11 mouse cellular contexts compared by ENCODE assay signal in the genomic region with DNA sequence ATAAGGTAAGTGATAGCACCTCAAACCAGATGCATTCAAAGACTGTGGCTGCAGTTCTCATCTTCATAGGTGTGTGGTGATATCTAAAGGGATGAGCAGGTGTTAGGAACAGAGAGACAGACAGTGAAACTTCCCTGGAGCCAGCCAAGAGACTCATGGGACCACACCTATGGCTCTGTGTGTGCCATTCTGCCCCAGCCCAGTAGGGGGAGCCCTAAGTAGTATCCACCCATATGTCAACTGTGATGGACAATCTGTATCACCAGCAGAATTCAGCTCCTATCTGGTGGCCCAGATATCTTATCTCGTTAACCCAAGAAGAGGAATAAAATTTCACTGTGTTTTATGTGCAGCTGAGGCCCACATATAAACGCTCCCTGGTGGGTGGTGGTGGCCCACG.
A peak's percentile ranks its signal among the peaks of the same experiment; 100 is the strongest.
DNase-seq lines count a peak whose midpoint lies in the region; ATAC-seq and TF ChIP-seq lines count a peak whose summit lies in the region.
"Had no signal": no experiment of that assay in that cellular context is flagged by ENCODE, and none has a peak within 500 bp of the region (broad histone marks: within the 10 kb centered on the region; RNA-seq: fewer than 3 reads in every experiment).

No protein-coding gene starts in this region.

- peak; percentile 41 for TF ChIP-seq CTCF in lung, postnatal 0 days (IDR thresholded peaks at IDR 0.05)
- 0 out of 2 replicates have a peak, but pooled peaks have one; percentile 9 for TF ChIP-seq CTCF in brain, embryonic 14.5 days (IDR thresholded peaks at IDR 0.05; ENCODE audit: borderline replicate concordance, extremely low read depth, insufficient read depth, insufficient read length)
- TF ChIP-seq CTCF in forebrain, postnatal 0 days (IDR thresholded peaks at IDR 0.05; ENCODE audit: low read depth) = no peak

- ATAC-seq in lung, postnatal 0 days = no peak
- ATAC-seq in megakaryocyte-erythroid progenitor cell, adult 5-6 weeks (replicated peaks; ENCODE audit: low FRiP score, low TSS enrichment, poor library complexity, severe bottlenecking) = peak; percentile 89
- no peak for ATAC-seq in forebrain, postnatal 0 days
- ATAC-seq in heart, embryonic 12.5 days (ENCODE audit: insufficient number of reproducible peaks, low FRiP score) = no peak
- no peak for ATAC-seq in midbrain, embryonic 15.5 days (replicated peaks)

- H3K27ac ChIP-seq in lung, postnatal 0 days (ENCODE audit: low read length) = no peak overlapping the region
- no peak overlapping the region for H3K27ac ChIP-seq in forebrain, postnatal 0 days (ENCODE audit: low read depth, low read length)
- H3K27ac ChIP-seq in heart, embryonic 12.5 days (ENCODE audit: poor library complexity, severe bottlenecking) = no peak overlapping the region
- H3K27ac ChIP-seq in midbrain, embryonic 15.5 days = no peak overlapping the region
- H3K27ac ChIP-seq: neural tube, embryonic 12.5 days had no signal

- no peak overlapping the region for H3K4me2 ChIP-seq in lung, postnatal 0 days (replicated peaks; ENCODE audit: low read depth, low read length)
- H3K4me2 ChIP-seq in forebrain, postnatal 0 days (ENCODE audit: low read depth) = no peak overlapping the region
- H3K4me2 ChIP-seq in heart, embryonic 12.5 days = no peak overlapping the region
- no peak overlapping the region for H3K4me2 ChIP-seq in midbrain, embryonic 15.5 days
- H3K4me2 ChIP-seq: neural tube, embryonic 12.5 days had no signal

- no peak for TF ChIP-seq EP300 in lung, postnatal 0 days (IDR thresholded peaks at IDR 0.05)

- no peaks in the 10 kb centered on the region for H3K9me3 ChIP-seq in lung, postnatal 0 days (ENCODE audit: low read length)
- H3K9me3 ChIP-seq in forebrain, postnatal 0 days (ENCODE audit: low read length) = no peaks in the 10 kb centered on the region
- H3K9me3 ChIP-seq in heart, embryonic 12.5 days (replicated peaks) = peaks cover 4% of the 10 kb centered on the region; the same call in 1 of the 2 replicates
- H3K9me3 ChIP-seq in midbrain, embryonic 15.5 days = no peaks in the 10 kb centered on the region
- H3K9me3 ChIP-seq: neural tube, embryonic 12.5 days had no signal

- no peaks in the 10 kb centered on the region for H3K4me1 ChIP-seq in lung, postnatal 0 days (ENCODE audit: insufficient read depth, low read depth, low read length)
- no peaks in the 10 kb centered on the region for H3K4me1 ChIP-seq in forebrain, postnatal 0 days (ENCODE audit: insufficient read depth)
- H3K4me1 ChIP-seq in heart, embryonic 12.5 days (replicated peaks) = no peaks in the 10 kb centered on the region
- no peaks in the 10 kb centered on the region for H3K4me1 ChIP-seq in midbrain, embryonic 15.5 days
- H3K4me1 ChIP-seq: neural tube, embryonic 12.5 days had no signal

- DNase-seq in lung, postnatal 0 days (ENCODE audit: low spot score) = no peak
- no peak for DNase-seq in lung, postnatal 25 days (ENCODE audit: low spot score)
- no peak for DNase-seq in brain, embryonic 14.5 days (ENCODE audit: low read depth)
- DNase-seq in forebrain, postnatal 0 days = no peak
- DNase-seq in left cerebral cortex, adult 11 months (ENCODE audit: low spot score) = no peak
- DNase-seq: cerebellum, postnatal 14 days; gastrocnemius, postnatal 25 days had no signal

- no peaks in the 10 kb centered on the region for H3K36me3 ChIP-seq in lung, postnatal 0 days (ENCODE audit: insufficient read depth, low read length)
- no peaks in the 10 kb centered on the region for H3K36me3 ChIP-seq in forebrain, postnatal 0 days (ENCODE audit: insufficient read depth)
- H3K36me3 ChIP-seq in heart, embryonic 12.5 days = no peaks in the 10 kb centered on the region
- no peaks in the 10 kb centered on the region for H3K36me3 ChIP-seq in midbrain, embryonic 15.5 days (replicated peaks)
- H3K36me3 ChIP-seq: neural tube, embryonic 12.5 days had no signal

- 82% methylated on average over 3 of the region's 3 CpGs for WGBS in lung, postnatal 0 days
- 91% methylated on average over 3 of the region's 3 CpGs for WGBS in forebrain, postnatal 0 days
- 76% methylated on average over 3 of the region's 3 CpGs for WGBS in heart, embryonic 12.5 days
- 88% methylated on average over 3 of the region's 3 CpGs for WGBS in midbrain, embryonic 15.5 days

- TF ChIP-seq POLR2A in brain, embryonic 14.5 days (IDR thresholded peaks at IDR 0.05; ENCODE audit: borderline replicate concordance, extremely low read depth, insufficient read depth, insufficient read length, poor library complexity, severe bottlenecking) = no peak

- no peak overlapping the region for H3K4me3 ChIP-seq in lung, postnatal 0 days (ENCODE audit: low read depth, low read length)
- H3K4me3 ChIP-seq in forebrain, postnatal 0 days (ENCODE audit: low read depth, low read length) = no peak overlapping the region
- H3K4me3 ChIP-seq in heart, embryonic 12.5 days = no peak overlapping the region
- no peak overlapping the region for H3K4me3 ChIP-seq in midbrain, embryonic 15.5 days
- H3K4me3 ChIP-seq: neural tube, embryonic 12.5 days had no signal

- no peak overlapping the region for H3K9ac ChIP-seq in lung, postnatal 0 days (replicated peaks; ENCODE audit: low read depth)
- no peak overlapping the region for H3K9ac ChIP-seq in forebrain, postnatal 0 days
- no peak overlapping the region for H3K9ac ChIP-seq in heart, embryonic 12.5 days
- H3K9ac ChIP-seq in midbrain, embryonic 15.5 days = no peak overlapping the region
- H3K9ac ChIP-seq: neural tube, embryonic 12.5 days had no signal

- H3K27me3 ChIP-seq in lung, postnatal 0 days (replicated peaks; ENCODE audit: insufficient read depth, low read length) = no peaks in the 10 kb centered on the region
- no peaks in the 10 kb centered on the region for H3K27me3 ChIP-seq in forebrain, postnatal 0 days (ENCODE audit: insufficient read depth, low read length)
- H3K27me3 ChIP-seq in heart, embryonic 12.5 days (replicated peaks) = no peaks in the 10 kb centered on the region
- no peaks in the 10 kb centered on the region for H3K27me3 ChIP-seq in midbrain, embryonic 15.5 days (replicated peaks)
- H3K27me3 ChIP-seq: neural tube, embryonic 12.5 days had no signal
